Mouse (Mus musculus) cerebellum, adult 2 months (tissue): ENCODE measurements around the gene Ints3. TPM values are rescaled to one million over a fixed set of nuclear protein-coding genes. Genes with fewer than 3 reads are reported as not detected.
A peak's percentile ranks its signal among the peaks of the same experiment; 100 is the strongest.

Experiments
- DNase-seq, 2 experiments: peaks; one replicate each; pipeline ENCODE4 v3.0.0; 2021
- H3K27ac ChIP-seq: fragments of 200-500 bp; 2 replicates; pipeline ENCODE4 v1.5.1; 2012; ENCODE audit warnings: low read length, control low read depth, inconsistent platforms; ENCODE audit not compliant: insufficient read depth
- H3K27me3 ChIP-seq: fragments of 200-500 bp; 2 replicates; pipeline ENCODE4 v1.6.1; 2012; ENCODE audit warnings: inconsistent platforms, mild to moderate bottlenecking, low read length, moderate library complexity; ENCODE audit not compliant: control insufficient read depth, insufficient read depth
- H3K4me1 ChIP-seq: fragments of 200-500 bp; 2 replicates; pipeline ENCODE4 v1.6.1; 2011; ENCODE audit warnings: low read length; ENCODE audit not compliant: control insufficient read depth, insufficient read depth
- H3K4me3 ChIP-seq: fragments of 200-500 bp; replicated peaks from 2 replicates; pipeline ENCODE3; 2011; ENCODE audit warnings: mild to moderate bottlenecking, low read depth, low read length, control low read depth; ENCODE audit not compliant: insufficient read depth
- CTCF ChIP-seq: fragments of 200-500 bp; IDR thresholded peaks from 2 replicates; pipeline ENCODE4 v1.5.1; 2011; ENCODE audit warnings: low read depth, mild to moderate bottlenecking, control low read depth, low read length, moderate library complexity, borderline replicate concordance; ENCODE audit not compliant: insufficient read depth
- POLR2A ChIP-seq: fragments of 200-500 bp; IDR thresholded peaks from 2 replicates; pipeline ENCODE4 v1.6.1; 2011; ENCODE audit warnings: low read length, control low read depth, borderline replicate concordance; ENCODE audit not compliant: insufficient read depth
- WGBS: fragments of 180-500 bp; shearing (Covaris S2); methylation state at CpG from one replicate; pipeline ENCODE4 v1.1.7; 2018; 5-methylcytosine and 5-hydroxymethylcytosine counted together
- polyA plus RNA-seq: library from polyadenylated mRNA; depleted of rRNA; stranded (reverse); fragments of >200 nt; gene quantifications from 2 replicates; pipeline ENCODE4 v1.2.3, GENCODE M21; 2012

Ints3 gene
- polyA plus RNA-seq, 1 experiment: 48.5 TPM

DNA sequence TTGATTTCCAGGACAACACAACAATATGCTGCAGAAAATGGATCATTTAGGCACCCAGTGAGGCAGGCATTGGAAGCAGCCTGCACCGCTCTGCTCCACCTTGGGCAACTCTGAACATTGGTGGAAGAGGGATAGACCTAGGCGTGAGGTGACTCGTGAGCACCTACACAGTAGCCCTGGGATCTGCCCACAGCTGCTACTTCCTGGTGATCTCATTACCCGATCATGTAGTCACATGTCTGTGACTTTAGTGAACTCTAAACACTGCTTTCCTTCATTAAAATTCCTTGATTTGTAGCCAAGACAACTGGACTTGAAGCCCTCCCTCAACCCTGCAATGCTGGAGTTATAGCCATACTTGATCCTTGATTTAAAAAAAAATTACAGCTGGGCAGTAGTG lies 59.1 kb downstream of the Ints3 start:
- Histone ChIP-seq H3K27me3 (no peaks in the 10 kb centered on the region), H3K27ac (no peak overlapping the region), H3K4me3 (no peak overlapping the region), H3K4me1 (no peaks in the 10 kb centered on the region)
- no peak for TF ChIP-seq CTCF
- no peak for TF ChIP-seq POLR2A
- DNase-seq: no peak
- WGBS: 73% methylated on average over 4 of the region's 4 CpGs

GRCm38 (mm10) chr3:90373432-90374028 lies 59.9 kb downstream of the Ints3 start:
- H3K4me3 ChIP-seq: no peak overlapping the region
- peak; percentile 77 to 80 for DNase-seq
- H3K27ac ChIP-seq: no peak overlapping the region
- H3K4me1 ChIP-seq: no peaks in the 10 kb centered on the region
- no peaks in the 10 kb centered on the region for H3K27me3 ChIP-seq
- TF ChIP-seq CTCF (peak; percentile 76; the same call in 1 of the 2 replicates), POLR2A (no peak)
- 24% methylated on average over 4 of the region's 4 CpGs for WGBS

DNA sequence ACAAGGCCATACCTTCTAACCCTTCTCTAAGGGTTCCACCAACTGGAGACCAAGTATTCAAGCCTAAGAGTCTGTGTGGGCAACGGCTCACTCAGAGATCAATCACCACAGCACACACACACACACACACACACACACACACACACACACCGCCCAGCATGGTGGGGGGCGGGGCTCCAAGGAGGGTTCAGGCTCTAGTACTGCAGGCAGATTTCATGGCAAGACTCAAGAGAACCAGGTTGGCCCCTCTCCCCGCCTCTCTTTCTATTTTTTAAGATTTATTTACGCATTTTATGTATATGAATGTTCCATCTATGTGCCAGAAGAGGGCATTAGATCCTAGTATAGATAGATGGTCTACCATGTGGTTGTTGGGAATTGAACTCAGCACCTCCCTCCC lies 60.6 kb downstream of the Ints3 start:
- no peak for DNase-seq
- no peak overlapping the region for H3K27ac ChIP-seq
- TF ChIP-seq POLR2A (no peak), CTCF (no peak)
- H3K27me3 ChIP-seq: no peaks in the 10 kb centered on the region
- 54% methylated on average over 5 of the region's 5 CpGs for WGBS
- no peaks in the 10 kb centered on the region for H3K4me1 ChIP-seq
- no peak overlapping the region for H3K4me3 ChIP-seq

DNA sequence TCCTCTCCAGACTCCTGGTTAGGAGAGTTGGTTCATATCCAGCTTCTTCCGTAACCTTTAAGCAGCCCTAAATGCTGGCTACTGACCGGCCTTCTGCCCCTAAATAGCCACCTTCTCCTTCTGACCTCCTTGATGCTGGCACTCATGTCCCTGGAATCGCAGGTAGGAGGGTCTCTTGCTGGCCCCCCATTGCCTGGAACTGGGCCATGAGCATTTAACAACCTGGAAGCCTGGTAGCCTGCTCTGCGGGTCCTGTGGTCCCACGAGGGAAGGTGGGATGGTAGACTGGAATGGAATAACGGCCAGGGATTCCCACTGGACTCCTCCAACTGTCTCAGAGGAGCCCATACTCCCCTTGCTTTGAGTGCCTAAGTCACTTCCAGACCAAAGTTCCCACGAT lies 61.6 kb downstream of the Ints3 start:
- DNase-seq: no peak
- no peaks in the 10 kb centered on the region for H3K4me1 ChIP-seq
- no peak overlapping the region for H3K4me3 ChIP-seq
- 68% methylated on average over 7 of the region's 7 CpGs for WGBS
- no peak overlapping the region for H3K27ac ChIP-seq
- no peak for TF ChIP-seq POLR2A
- no peak for TF ChIP-seq CTCF
- no peaks in the 10 kb centered on the region for H3K27me3 ChIP-seq

- H3K27me3 ChIP-seq: no peaks in the 10 kb centered on the region
- no peak overlapping the region for H3K4me3 ChIP-seq
- WGBS: 11% methylated on average over 2 of the region's 2 CpGs
- TF ChIP-seq POLR2A: no peak
- TF ChIP-seq CTCF: no peak
- no peak overlapping the region for H3K27ac ChIP-seq
- no peaks in the 10 kb centered on the region for H3K4me1 ChIP-seq
- no peak for DNase-seq
Measured at GRCm38 (mm10) chr3:90369041-90369440, 64.4 kb downstream of the Ints3 start.

GRCm38 (mm10) chr3:90367001-90367632 lies 66.3 kb downstream of the Ints3 start:
- DNase-seq: no peak
- no peak overlapping the region for H3K4me3 ChIP-seq
- 87% methylated on average over 5 of the region's 5 CpGs for WGBS

GRCm38 (mm10) chr3:90362346-90362745 lies 71.1 kb downstream of the Ints3 start:
- 74% methylated on average over 2 of the region's 2 CpGs for WGBS
- H3K4me1 ChIP-seq: no peaks in the 10 kb centered on the region
- DNase-seq: no peak
- TF ChIP-seq POLR2A: no peak
- no peak overlapping the region for H3K4me3 ChIP-seq
- H3K27me3 ChIP-seq: no peaks in the 10 kb centered on the region
- H3K27ac ChIP-seq: no peak overlapping the region

More at GRCm38 (mm10) chr3:90367001-90367632, 66.3 kb downstream of the Ints3 start:
- H3K27ac ChIP-seq: no peak overlapping the region
- no peaks in the 10 kb centered on the region for H3K27me3 ChIP-seq
- TF ChIP-seq CTCF (no peak), POLR2A (no peak)
- no peaks in the 10 kb centered on the region for H3K4me1 ChIP-seq

DNA sequence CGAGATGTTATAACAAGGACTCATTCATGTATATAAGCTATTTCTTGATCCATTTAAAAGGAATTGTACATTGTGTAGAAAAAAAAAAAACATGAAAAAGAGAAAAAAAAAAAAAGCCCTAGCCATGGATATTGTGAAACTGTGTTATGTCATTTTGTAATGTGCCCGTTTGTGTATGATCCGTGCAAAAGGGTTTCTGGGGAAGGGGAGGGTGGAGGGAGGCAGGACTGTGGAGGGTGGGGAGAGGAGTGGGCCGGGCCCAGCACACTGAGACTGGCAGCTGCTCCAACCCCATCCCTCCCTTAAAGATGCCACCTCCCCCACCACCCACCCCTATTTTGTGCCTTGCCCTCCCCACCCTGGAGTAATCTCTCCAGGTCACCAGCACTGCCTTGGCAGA lies 71.9 kb downstream of the Ints3 start:
- 75% methylated on average over 4 of the region's 4 CpGs for WGBS
- H3K27me3 ChIP-seq: no peaks in the 10 kb centered on the region
- no peaks in the 10 kb centered on the region for H3K4me1 ChIP-seq
- H3K27ac ChIP-seq: no peak overlapping the region
- DNase-seq: no peak
- no peak overlapping the region for H3K4me3 ChIP-seq
- TF ChIP-seq CTCF (no peak), POLR2A (no peak)
